9 mouse cellular contexts compared by ENCODE assay signal in the genomic region with DNA sequence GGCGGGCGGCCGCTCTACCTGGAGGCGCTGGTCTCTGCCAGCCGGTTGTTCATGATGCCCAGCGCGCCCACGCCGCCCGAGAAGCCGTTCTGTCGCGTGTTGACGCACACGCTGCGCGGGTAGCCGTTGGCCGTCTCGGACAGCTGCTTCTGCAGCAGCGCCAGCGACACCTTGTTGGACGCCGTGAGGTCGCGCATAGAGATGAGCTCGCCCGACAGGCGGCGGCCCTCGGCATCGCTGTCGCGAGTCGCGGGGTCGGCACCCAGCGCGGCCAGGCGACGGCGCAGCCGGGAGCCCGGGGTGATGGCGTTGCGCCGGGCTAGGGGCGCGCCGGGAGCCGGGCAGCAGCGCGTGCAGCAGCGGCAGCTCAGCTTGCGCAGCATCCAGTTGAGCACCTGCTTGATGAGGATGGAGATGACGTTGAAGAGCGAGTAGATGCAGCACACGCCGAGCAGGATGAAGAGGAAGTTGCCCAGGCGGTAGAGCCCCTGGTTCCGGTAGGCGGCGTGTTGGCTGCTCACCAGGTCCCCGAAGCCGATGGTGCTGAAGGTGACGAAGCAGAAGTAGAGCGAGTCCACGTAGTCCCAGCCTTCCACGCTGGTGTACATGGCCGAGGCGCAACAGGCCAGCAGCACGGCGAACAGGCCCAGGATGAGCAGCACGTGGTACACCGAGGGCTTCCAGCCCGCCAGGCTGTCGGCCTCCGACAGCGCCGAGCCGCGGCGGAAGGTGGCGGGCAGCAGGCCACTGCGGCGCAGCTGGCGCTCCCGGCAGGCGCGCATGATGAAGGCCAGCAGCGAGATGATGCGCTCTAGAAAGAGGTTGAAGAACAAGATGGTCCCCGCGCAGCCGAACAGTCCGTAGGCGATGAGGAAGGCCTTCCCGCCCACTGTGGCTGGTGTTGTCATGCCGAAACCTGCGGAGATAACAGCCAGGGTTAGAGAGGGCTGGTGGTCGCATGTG. TPM values are rescaled to one million over a fixed set of nuclear protein-coding genes. Genes with fewer than 3 reads are reported as not detected.
A peak's percentile ranks its signal among the peaks of the same experiment; 100 is the strongest.
DNase-seq lines count a peak whose midpoint lies in the region; ATAC-seq and TF ChIP-seq lines count a peak whose summit lies in the region.
"Had no signal": no experiment of that assay in that cellular context is flagged by ENCODE, and none has a peak within 500 bp of the region (broad histone marks: within the 10 kb centered on the region; RNA-seq: fewer than 3 reads in every experiment).

No protein-coding gene starts in this region.

- H3K4me1 ChIP-seq in heart, adult 2 months (ENCODE audit: control insufficient read depth, insufficient read depth, low read length), result 0 out of 2 replicates have a peak, but pooled peaks cover 1% of the 10 kb centered on the region
- no peaks in the 10 kb centered on the region for H3K4me1 ChIP-seq in kidney, adult 2 months (ENCODE audit: control insufficient read depth, insufficient read depth, low read length)
- peaks cover 17% of the 10 kb centered on the region for H3K4me1 ChIP-seq in limb, embryonic 15.5 days
- peaks cover 20% of the 10 kb centered on the region for H3K4me1 ChIP-seq in midbrain, embryonic 15.5 days
- H3K4me1 ChIP-seq in stomach, embryonic 15.5 days, result peaks cover 3% of the 10 kb centered on the region

- TF ChIP-seq EP300 in heart, adult 2 months (IDR thresholded peaks at IDR 0.05; ENCODE audit: insufficient read depth, low read depth, low read length), result no peak

- H3K9me3 ChIP-seq in limb, embryonic 15.5 days, result no peaks in the 10 kb centered on the region; the same call in 1 of the 2 replicates
- no peaks in the 10 kb centered on the region for H3K9me3 ChIP-seq in midbrain, embryonic 15.5 days
- no peaks in the 10 kb centered on the region for H3K9me3 ChIP-seq in stomach, embryonic 15.5 days

- peak overlapping the region; percentile 57 for H3K4me3 ChIP-seq in heart, adult 2 months
- peak overlapping the region; percentile 47 for H3K4me3 ChIP-seq in kidney, adult 2 months (ENCODE audit: insufficient read depth, low read depth, low read length)
- H3K4me3 ChIP-seq in limb, embryonic 15.5 days, result peak overlapping the region; percentile 60
- peak overlapping the region; percentile 62 for H3K4me3 ChIP-seq in midbrain, embryonic 15.5 days
- H3K4me3 ChIP-seq in stomach, embryonic 15.5 days (replicated peaks), result peak overlapping the region; percentile 60

- WGBS in heart, adult 2 months, result 4% methylated on average over 101 of the region's 101 CpGs
- 5% methylated on average over 101 of the region's 101 CpGs for WGBS in kidney, adult 2 months
- 3% methylated on average over 100 of the region's 101 CpGs for WGBS in limb, embryonic 15.5 days
- WGBS in midbrain, embryonic 15.5 days, result 3% methylated on average over 101 of the region's 101 CpGs
- 3% methylated on average over 101 of the region's 101 CpGs for WGBS in stomach, embryonic 15.5 days

- peak overlapping the region; percentile 99 for H3K4me2 ChIP-seq in limb, embryonic 15.5 days
- H3K4me2 ChIP-seq in midbrain, embryonic 15.5 days, result peak overlapping the region; percentile 95
- peak overlapping the region; percentile 90 for H3K4me2 ChIP-seq in stomach, embryonic 15.5 days

- peak; percentile 55; the same call in 1 of the 2 replicates for ATAC-seq in limb, embryonic 15.5 days (ENCODE audit: insufficient number of reproducible peaks, low FRiP score, low TSS enrichment, low read depth)
- ATAC-seq in midbrain, embryonic 15.5 days (replicated peaks), result peak; percentile 92
- peak; percentile 60 for ATAC-seq in stomach, embryonic 15.5 days (ENCODE audit: insufficient read depth, low FRiP score, low read depth)

- no peaks in the 10 kb centered on the region for H3K79me2 ChIP-seq in heart, adult 2 months (replicated peaks; ENCODE audit: control insufficient read depth, insufficient read depth, low read length)

- peak; percentile 23 to 36 for DNase-seq in heart, adult 2 months
- no peak for DNase-seq in heart, postnatal 25 days (ENCODE audit: low spot score)
- DNase-seq in cerebellum, postnatal 14 days, result peak; percentile 71 to 75
- DNase-seq in frontal cortex, postnatal 36 days (ENCODE audit: low spot score in 2 of 2), result peak; percentile 66 to 68
- DNase-seq in kidney, adult 2 months, result peak; percentile 6

- no peak for TF ChIP-seq CTCF in heart, adult 2 months (IDR thresholded peaks at IDR 0.05)
- TF ChIP-seq CTCF in kidney, adult 2 months (conservative IDR thresholded peaks at IDR 0.05; ENCODE audit: insufficient read depth, insufficient read length, low read depth, low read length), result no peak

- no peak overlapping the region for H3K27ac ChIP-seq in heart, adult 2 months
- H3K27ac ChIP-seq in kidney, adult 2 months (ENCODE audit: insufficient read depth, low read depth, low read length), result no peak overlapping the region
- no peak overlapping the region for H3K27ac ChIP-seq in limb, embryonic 15.5 days
- peak overlapping the region; percentile 83 for H3K27ac ChIP-seq in midbrain, embryonic 15.5 days
- H3K27ac ChIP-seq in stomach, embryonic 15.5 days, result no peak overlapping the region

- peaks cover 16% of the 10 kb centered on the region for H3K27me3 ChIP-seq in heart, adult 2 months (ENCODE audit: control insufficient read depth, insufficient read depth, low read length)
- peaks cover 2% of the 10 kb centered on the region; the same call in 1 of the 2 replicates for H3K27me3 ChIP-seq in kidney, adult 2 months (replicated peaks; ENCODE audit: control insufficient read depth, insufficient read depth, low read length)
- H3K27me3 ChIP-seq in limb, embryonic 15.5 days, result peaks cover 56% of the 10 kb centered on the region
- peaks cover 23% of the 10 kb centered on the region for H3K27me3 ChIP-seq in midbrain, embryonic 15.5 days (replicated peaks)
- peaks cover 45% of the 10 kb centered on the region for H3K27me3 ChIP-seq in stomach, embryonic 15.5 days (replicated peaks)

- H3K9ac ChIP-seq in heart, adult 2 months (ENCODE audit: low read depth, low read length), result peak overlapping the region; percentile 33
- H3K9ac ChIP-seq in limb, embryonic 15.5 days, result peak overlapping the region; percentile 37
- H3K9ac ChIP-seq in midbrain, embryonic 15.5 days, result peak overlapping the region; percentile 52
- H3K9ac ChIP-seq in stomach, embryonic 15.5 days, result no peak overlapping the region

- TF ChIP-seq POLR2A in heart, adult 2 months (IDR thresholded peaks at IDR 0.05; ENCODE audit: insufficient read depth, low read depth, low read length), result no peak
- TF ChIP-seq POLR2A in kidney, adult 2 months (IDR thresholded peaks at IDR 0.05; ENCODE audit: low read depth, low read length), result no peak

- intact Hi-C loops in heart, adult 2 months (cut with DNase I), result no loop called here
- intact Hi-C loops in heart, postnatal 25 days (cut with DNase I), result no loop called here

- no peaks in the 10 kb centered on the region for H3K36me3 ChIP-seq in heart, adult 2 months (ENCODE audit: control insufficient read depth, insufficient read depth, low read length)
- no peaks in the 10 kb centered on the region for H3K36me3 ChIP-seq in kidney, adult 2 months (ENCODE audit: control insufficient read depth, insufficient read depth, low read length)
- H3K36me3 ChIP-seq in limb, embryonic 15.5 days, result no peaks in the 10 kb centered on the region
- H3K36me3 ChIP-seq in midbrain, embryonic 15.5 days (replicated peaks), result no peaks in the 10 kb centered on the region
- H3K36me3 ChIP-seq in stomach, embryonic 15.5 days, result no peaks in the 10 kb centered on the region

RNA-seq across cellular contexts. Expression of a gene that starts 51.6 kb away (rescaled TPM):
- not detected for total RNA-seq in heart, adult 2 months (2021)
- 0.18 TPM in 1 of 2 replicates, not detected in the other for polyA plus RNA-seq in heart, adult 2 months (2012; rRNA removed)
- total RNA-seq in heart, postnatal 25 days (2021), result not detected
- 0.07 TPM in 1 of 2 replicates, not detected in the other for polyA plus RNA-seq in kidney, adult 2 months (2012; rRNA removed)
- polyA plus RNA-seq in limb, embryonic 15.5 days (2015; fragmentation: Nextera tagmentation; extraction: Ambion mirVana), result not detected in 2 replicates
- polyA plus RNA-seq in midbrain, embryonic 15.5 days (2015; fragmentation: Nextera tagmentation; extraction: Ambion mirVana), result 0.44 and 1.1 TPM in 2 replicates
- 0.09 and 0.17 TPM in 2 replicates for polyA plus RNA-seq in stomach, embryonic 15.5 days (2015; fragmentation: Nextera tagmentation; extraction: Ambion mirVana)
- total RNA-seq: MEL had no signal
